Mouse (Mus musculus) C3H10T1/2 (cell line): ENCODE results near the gene Zfp275. TPM values are rescaled to one million over a fixed set of nuclear protein-coding genes. Genes with fewer than 3 reads are reported as not detected.

ENCODE experiments used
- polyA plus RNA-seq, 2 experiments: library from polyadenylated mRNA; unstranded; fragments of >200 nt; fragmentation: generic; extraction: Trizol; gene quantifications; one replicate each; pipeline ENCODE4 v1.2.1; 2012; ENCODE audit warnings: missing spikeins in 2 of 2

Zfp275 gene
- polyA plus RNA-seq, result 1 to 10 TPM in 1 of 2 experiments, under 1 TPM in 1; 0.81 to 6.2 TPM

DNA sequence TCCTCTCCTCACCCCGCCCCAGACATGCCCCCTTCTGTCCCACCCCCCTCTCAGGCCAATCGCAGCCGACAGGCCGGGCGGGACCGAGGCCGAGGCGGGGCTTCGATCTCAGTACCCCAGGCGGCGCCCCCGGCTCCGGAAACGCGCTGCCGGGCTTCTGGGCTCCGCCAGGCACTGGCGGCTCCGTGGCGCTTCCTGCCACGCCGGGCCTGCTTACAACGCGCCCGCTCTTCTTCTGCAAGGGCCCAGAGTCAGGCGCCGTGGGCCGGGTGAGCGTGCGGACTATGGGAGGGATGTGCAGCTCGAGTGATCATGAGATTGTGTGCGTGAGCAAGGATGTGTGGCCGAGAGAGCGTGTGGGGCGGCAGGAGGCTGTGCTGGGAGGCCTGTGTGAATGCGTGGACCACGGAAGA is at the start of gene Zfp275:
Gene Zfp275 (plus strand): TSS at position 139 of the 413 bp plus-strand sequence.

GRCm38 (mm10) chrX:73292876-73293275 is 49.5 kb upstream of the Zfp275 start, which contains the start of the genes Xlr5a and Xlr5c:
Xlr5a (minus strand) TSS chrX:73292976.
Xlr5c (minus strand) TSS chrX:73292976.

GRCm38 (mm10) chrX:73336740-73337139 is 5.7 kb upstream of the Zfp275 start, which contains the start of gene Gm45015:
Gm45015 (minus strand) TSS chrX:73336840.

GRCm38 (mm10) chrX:73398636-73399035 is 56.2 kb downstream of the Zfp275 start, which contains the start of gene Gm18336:
Gm18336 (minus strand) TSS chrX:73398736.

Other genes with a start within 250 kb of the Zfp275 start
- gene Xlr3a, start 245.5 kb upstream of the Zfp275 start, polyA plus RNA-seq, result under 1 TPM; 0.08 to 0.30 TPM
- not detected for gene Gm14685, start 225.6 kb upstream of the Zfp275 start, polyA plus RNA-seq
- gene Xlr5b, start 193.8 kb upstream of the Zfp275 start, polyA plus RNA-seq, result not detected
- gene DXBay18, start 193.2 kb upstream of the Zfp275 start, polyA plus RNA-seq, result not detected
- not detected for gene Spin2d, start 165.6 kb upstream of the Zfp275 start, polyA plus RNA-seq
- gene Xlr3b, start 150.4 kb upstream of the Zfp275 start, polyA plus RNA-seq, result not detected
- not detected for gene Xlr4b, start 128.3 kb upstream of the Zfp275 start, polyA plus RNA-seq
- 1 to 10 TPM; 5.0 to 6.2 TPM for gene F8a, start 114.3 kb upstream of the Zfp275 start, polyA plus RNA-seq
- not detected for gene Xlr4c, start 99.5 kb upstream of the Zfp275 start, polyA plus RNA-seq
- under 1 TPM; 0.04 TPM for gene Xlr3c, start 77.2 kb upstream of the Zfp275 start, polyA plus RNA-seq
- not detected for gene Xlr5a, start 49.6 kb upstream of the Zfp275 start, polyA plus RNA-seq
- not detected for gene Xlr5c, start 49.6 kb upstream of the Zfp275 start, polyA plus RNA-seq
- gene Gm45015, start 5.8 kb upstream of the Zfp275 start, polyA plus RNA-seq, result not detected
- gene Gm18336, start 56.1 kb downstream of the Zfp275 start, polyA plus RNA-seq, result not detected
- gene Zfp92, start 68.5 kb downstream of the Zfp275 start, polyA plus RNA-seq, result not detected
- not detected for gene Trex2, start 92.7 kb downstream of the Zfp275 start, polyA plus RNA-seq
- 10 to 100 TPM; 40.7 to 52.5 TPM for gene Haus7, start 116.4 kb downstream of the Zfp275 start, polyA plus RNA-seq
- gene Bgn, start 141.0 kb downstream of the Zfp275 start, polyA plus RNA-seq, result 1,000 to 10,000 TPM; 1,065 to 2,644 TPM
- under 1 TPM in 1 of 2 experiments, not detected in 1; 0.01 TPM for gene Atp2b3, start 160.5 kb downstream of the Zfp275 start, polyA plus RNA-seq